Mouse (Mus musculus): ENCODE measurements around the gene Rnf115. TPM values are rescaled to one million over a fixed set of nuclear protein-coding genes. Genes with fewer than 3 reads are reported as not detected.
A peak's percentile ranks its signal among the peaks of the same experiment; 100 is the strongest.

Gene Rnf115
- polyA plus RNA-seq, 1 experiment from 2014 or later = 36.9 TPM

- H3K27me3 ChIP-seq (replicated peaks) = peaks cover 7% of the 10 kb centered on the region; the same call in 1 of the 2 replicates
- H3K4me3 ChIP-seq = peak overlapping the region; percentile 56; the same call in 1 of the 2 replicates
- peak overlapping the region; percentile 83 for H3K9ac ChIP-seq
- H3K9me3 ChIP-seq = no peaks in the 10 kb centered on the region
- H3K4me1 ChIP-seq = peaks cover 10% of the 10 kb centered on the region
- H3K27ac ChIP-seq (replicated peaks) = no peak overlapping the region
- no peak for ATAC-seq (ENCODE audit: extremely low read depth, insufficient number of reproducible peaks, low FRiP score, low TSS enrichment)
- 35% methylated on average over 2 of the region's 2 CpGs for WGBS
- H3K36me3 ChIP-seq = peaks cover 62% of the 10 kb centered on the region
- peak overlapping the region; percentile 86 for H3K4me2 ChIP-seq
Measured at GRCm38 (mm10) chr3:96708684-96709064, 18.8 kb upstream of the Rnf115 start.

GRCm38 (mm10) chr3:96714286-96714685, 13.2 kb upstream of the Rnf115 start:
- WGBS = 85% methylated on average over 5 of the region's 5 CpGs
- Histone ChIP-seq H3K4me3 (no peak overlapping the region), H3K27ac (replicated peaks) (no peak overlapping the region), H3K4me1 (0 out of 2 replicates have a peak, but pooled peaks cover 1% of the 10 kb centered on the region), H3K9ac (no peak overlapping the region), H3K27me3 (replicated peaks) (no peaks in the 10 kb centered on the region), H3K36me3 (peaks cover 91% of the 10 kb centered on the region), H3K9me3 (no peaks in the 10 kb centered on the region), H3K4me2 (no peak overlapping the region)
- no peak for ATAC-seq (ENCODE audit: extremely low read depth, insufficient number of reproducible peaks, low FRiP score, low TSS enrichment)

DNA sequence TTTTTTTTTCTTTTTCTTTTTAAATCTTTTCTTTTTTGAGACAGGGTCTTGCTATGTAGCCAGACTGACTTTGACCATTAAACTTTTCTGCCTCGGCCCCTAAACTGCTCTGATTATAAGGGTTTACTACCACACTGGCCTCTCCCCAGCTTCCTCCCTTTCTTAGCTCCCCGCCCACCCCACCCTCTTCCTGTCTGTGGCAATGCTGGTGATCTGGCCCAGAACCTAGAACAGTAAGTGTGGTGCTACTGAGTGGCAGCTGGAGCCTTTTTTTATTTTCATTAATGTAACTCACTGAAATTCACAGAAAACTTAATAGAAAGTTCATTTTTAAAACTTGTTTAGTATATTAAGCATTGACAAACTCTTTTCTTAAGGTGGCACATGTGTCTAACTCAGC, 11.6 kb upstream of the Rnf115 start:
- Histone ChIP-seq H3K4me2 (no peak overlapping the region), H3K27ac (replicated peaks) (no peak overlapping the region), H3K9ac (no peak overlapping the region), H3K36me3 (peaks cover 92% of the 10 kb centered on the region), H3K9me3 (no peaks in the 10 kb centered on the region), H3K27me3 (replicated peaks) (no peaks in the 10 kb centered on the region), H3K4me3 (no peak overlapping the region), H3K4me1 (0 out of 2 replicates have a peak, but pooled peaks cover 6% of the 10 kb centered on the region)
- WGBS = 75% methylated on average over 2 of the region's 2 CpGs
- no peak for ATAC-seq (ENCODE audit: extremely low read depth, insufficient number of reproducible peaks, low FRiP score, low TSS enrichment)

GRCm38 (mm10) chr3:96719173-96719572, 8.3 kb upstream of the Rnf115 start:
- ATAC-seq (ENCODE audit: extremely low read depth, insufficient number of reproducible peaks, low FRiP score, low TSS enrichment) = no peak
- H3K27ac ChIP-seq (replicated peaks) = no peak overlapping the region
- H3K9me3 ChIP-seq = no peaks in the 10 kb centered on the region
- H3K4me1 ChIP-seq = peaks cover 14% of the 10 kb centered on the region
- H3K4me2 ChIP-seq = peak overlapping the region; percentile 29
- H3K27me3 ChIP-seq (replicated peaks) = no peaks in the 10 kb centered on the region
- no peak overlapping the region for H3K9ac ChIP-seq
- WGBS = 38% methylated on average over 14 of the region's 14 CpGs
- H3K36me3 ChIP-seq = peaks cover 92% of the 10 kb centered on the region
- H3K4me3 ChIP-seq = no peak overlapping the region

DNA sequence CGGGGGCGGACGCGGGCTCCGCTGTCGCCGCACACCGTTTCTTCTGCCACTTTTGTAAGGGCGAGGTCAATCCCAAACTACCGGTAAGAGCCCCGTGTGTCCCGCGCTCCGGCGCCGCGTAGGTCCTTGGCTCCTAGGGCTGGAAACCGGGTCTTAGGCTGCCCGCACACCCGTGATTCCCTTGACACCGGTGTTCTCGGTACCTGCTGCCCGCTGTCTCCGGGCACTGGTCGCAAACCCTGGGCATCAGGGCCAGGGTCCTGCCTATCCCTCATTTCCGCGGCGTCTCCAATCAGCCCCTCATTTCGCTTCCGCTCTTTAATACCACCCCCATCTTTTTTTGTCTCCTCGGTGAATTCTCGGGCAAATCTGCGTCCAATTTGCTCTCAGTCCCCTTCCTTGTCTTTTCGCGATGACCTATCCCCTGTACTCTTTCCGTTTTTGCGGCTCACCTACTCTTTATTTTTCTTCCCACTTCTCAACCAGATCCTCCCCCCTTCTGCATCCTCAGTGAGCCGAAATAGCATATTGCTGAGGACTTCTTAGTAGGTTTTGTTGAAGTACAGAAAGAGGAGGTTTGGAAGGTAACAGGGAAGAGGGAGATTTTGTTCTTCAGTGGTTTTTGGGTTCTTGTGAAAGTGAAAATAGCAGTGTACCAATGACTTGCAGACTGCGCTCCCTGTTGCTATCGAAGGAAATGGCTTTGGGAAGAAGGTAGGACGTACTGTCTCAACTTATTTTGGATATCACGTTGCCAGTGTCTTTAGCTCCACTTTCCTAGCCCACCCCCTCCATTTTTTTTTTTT, 567 bp downstream of the Rnf115 start:
- peak; percentile 38; the same call in 1 of the 2 replicates for ATAC-seq (ENCODE audit: extremely low read depth, insufficient number of reproducible peaks, low FRiP score, low TSS enrichment)
- peaks cover 25% of the 10 kb centered on the region for H3K36me3 ChIP-seq
- H3K27me3 ChIP-seq (replicated peaks) = no peaks in the 10 kb centered on the region
- under 1% methylated on average over 41 of the region's 42 CpGs for WGBS
- H3K9me3 ChIP-seq = no peaks in the 10 kb centered on the region
- H3K4me2 ChIP-seq = peak overlapping the region; percentile 82
- H3K4me3 ChIP-seq = peak overlapping the region; percentile 98
- peak overlapping the region; percentile 97 for H3K9ac ChIP-seq
- H3K27ac ChIP-seq (replicated peaks) = peak overlapping the region; percentile 92
- H3K4me1 ChIP-seq = peaks cover 43% of the 10 kb centered on the region

- H3K27ac ChIP-seq (replicated peaks) = peak overlapping the region; percentile 92
- no peak for ATAC-seq (ENCODE audit: extremely low read depth, insufficient number of reproducible peaks, low FRiP score, low TSS enrichment)
- H3K9ac ChIP-seq = peak overlapping the region; percentile 97
- peaks cover 17% of the 10 kb centered on the region for H3K36me3 ChIP-seq
- H3K9me3 ChIP-seq = no peaks in the 10 kb centered on the region
- no peaks in the 10 kb centered on the region for H3K27me3 ChIP-seq (replicated peaks)
- H3K4me2 ChIP-seq = peak overlapping the region; percentile 82
- peak overlapping the region; percentile 98 for H3K4me3 ChIP-seq
- peaks cover 46% of the 10 kb centered on the region for H3K4me1 ChIP-seq
- WGBS = 42% methylated on average over 7 of the region's 7 CpGs
Measured at GRCm38 (mm10) chr3:96728634-96729402, 1.4 kb downstream of the Rnf115 start.

GRCm38 (mm10) chr3:96729403-96729784, 1.9 kb downstream of the Rnf115 start:
- ATAC-seq (ENCODE audit: extremely low read depth, insufficient number of reproducible peaks, low FRiP score, low TSS enrichment) = no peak
- 44% methylated on average over 3 of the region's 3 CpGs for WGBS
- Histone ChIP-seq H3K9ac (0 out of 2 replicates have a peak overlapping the region, but pooled peaks have one; percentile 14), H3K27me3 (replicated peaks) (no peaks in the 10 kb centered on the region), H3K27ac (replicated peaks) (no peak overlapping the region), H3K4me2 (peak overlapping the region; percentile 82), H3K4me1 (peaks cover 52% of the 10 kb centered on the region), H3K4me3 (peak overlapping the region; percentile 98; the same call in 1 of the 2 replicates), H3K36me3 (peaks cover 12% of the 10 kb centered on the region), H3K9me3 (no peaks in the 10 kb centered on the region)

GRCm38 (mm10) chr3:96730785-96731184, 3.3 kb downstream of the Rnf115 start:
- H3K4me1 ChIP-seq = peaks cover 56% of the 10 kb centered on the region
- no peak for ATAC-seq (ENCODE audit: extremely low read depth, insufficient number of reproducible peaks, low FRiP score, low TSS enrichment)
- no peaks in the 10 kb centered on the region for H3K27me3 ChIP-seq (replicated peaks)
- peaks cover 3% of the 10 kb centered on the region; the same call in 1 of the 2 replicates for H3K36me3 ChIP-seq
- no peak overlapping the region for H3K4me2 ChIP-seq
- H3K9ac ChIP-seq = no peak overlapping the region; the same call in 1 of the 2 replicates
- H3K9me3 ChIP-seq = no peaks in the 10 kb centered on the region
- H3K4me3 ChIP-seq = no peak overlapping the region
- 48% methylated on average over 5 of the region's 5 CpGs for WGBS
- H3K27ac ChIP-seq (replicated peaks) = no peak overlapping the region

DNA sequence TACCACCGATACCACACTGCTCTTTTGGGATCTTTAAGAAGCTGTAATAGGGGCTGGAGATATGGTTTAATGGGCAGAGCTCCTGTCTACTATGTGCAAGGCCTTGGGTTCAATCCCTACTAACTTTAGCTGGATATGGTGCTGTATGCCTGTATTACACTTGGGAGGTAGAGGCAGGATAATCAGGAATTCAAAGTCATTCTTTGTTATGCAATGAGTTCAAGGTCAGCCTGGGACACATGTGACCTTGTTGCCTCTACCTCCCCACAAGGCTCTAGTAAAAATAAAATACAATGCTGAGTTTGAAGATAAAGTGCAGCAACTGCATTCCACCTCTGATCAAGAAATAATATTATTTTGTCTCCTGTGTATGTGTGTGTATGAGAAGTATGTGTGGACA, 6.5 kb downstream of the Rnf115 start:
- Histone ChIP-seq H3K9me3 (no peaks in the 10 kb centered on the region), H3K27me3 (replicated peaks) (no peaks in the 10 kb centered on the region), H3K4me3 (no peak overlapping the region), H3K4me2 (no peak overlapping the region), H3K36me3 (peaks cover 3% of the 10 kb centered on the region; the same call in 1 of the 2 replicates), H3K4me1 (peaks cover 55% of the 10 kb centered on the region), H3K9ac (no peak overlapping the region), H3K27ac (replicated peaks) (no peak overlapping the region)
- ATAC-seq (ENCODE audit: extremely low read depth, insufficient number of reproducible peaks, low FRiP score, low TSS enrichment) = no peak
- 83% methylated on average over 1 of the region's 1 CpGs for WGBS

DNA sequence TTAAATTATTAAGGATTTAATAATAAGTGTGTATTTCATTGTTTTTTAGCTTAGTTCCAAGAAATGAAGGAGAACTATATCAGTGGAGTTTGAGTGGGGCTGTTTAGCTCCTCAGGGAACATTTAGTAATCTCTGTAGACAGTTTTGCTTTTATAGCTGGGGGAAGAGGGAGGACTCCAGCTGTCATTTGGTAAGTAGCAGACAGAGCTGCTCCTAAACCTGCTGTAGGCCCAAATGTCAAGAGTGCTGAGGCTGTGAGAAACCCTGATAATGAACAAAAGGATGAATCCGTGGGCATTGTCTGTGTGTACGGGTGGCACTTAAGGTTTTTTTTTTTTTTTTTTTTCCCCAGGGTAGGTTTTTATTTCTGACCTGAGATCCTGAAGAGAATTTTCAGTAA, 7.7 kb downstream of the Rnf115 start:
- no peak overlapping the region for H3K9ac ChIP-seq
- no peak for ATAC-seq (ENCODE audit: extremely low read depth, insufficient number of reproducible peaks, low FRiP score, low TSS enrichment)

GRCm38 (mm10) chr3:96737013-96737740, 9.7 kb downstream of the Rnf115 start:
- H3K36me3 ChIP-seq = peaks cover 3% of the 10 kb centered on the region; the same call in 1 of the 2 replicates
- H3K9ac ChIP-seq = no peak overlapping the region
- ATAC-seq (ENCODE audit: extremely low read depth, insufficient number of reproducible peaks, low FRiP score, low TSS enrichment) = no peak
- H3K27me3 ChIP-seq (replicated peaks) = no peaks in the 10 kb centered on the region
- peaks cover 26% of the 10 kb centered on the region for H3K4me1 ChIP-seq
- H3K9me3 ChIP-seq = no peaks in the 10 kb centered on the region
- no peak overlapping the region for H3K4me2 ChIP-seq
- 43% methylated on average over 1 of the region's 1 CpGs for WGBS
- no peak overlapping the region; the same call in 1 of the 2 replicates for H3K27ac ChIP-seq (replicated peaks)
- no peak overlapping the region for H3K4me3 ChIP-seq

More for the DNA sequence above, 7.7 kb downstream of the Rnf115 start:
- Histone ChIP-seq H3K9me3 (no peaks in the 10 kb centered on the region), H3K4me3 (no peak overlapping the region), H3K27me3 (replicated peaks) (no peaks in the 10 kb centered on the region), H3K4me2 (no peak overlapping the region), H3K27ac (replicated peaks) (no peak overlapping the region), H3K4me1 (peaks cover 43% of the 10 kb centered on the region), H3K36me3 (peaks cover 3% of the 10 kb centered on the region; the same call in 1 of the 2 replicates)
- 75% methylated on average over 2 of the region's 2 CpGs for WGBS
